Mouse (Mus musculus): ENCODE measurements around the gene Supt4a.

DNA sequence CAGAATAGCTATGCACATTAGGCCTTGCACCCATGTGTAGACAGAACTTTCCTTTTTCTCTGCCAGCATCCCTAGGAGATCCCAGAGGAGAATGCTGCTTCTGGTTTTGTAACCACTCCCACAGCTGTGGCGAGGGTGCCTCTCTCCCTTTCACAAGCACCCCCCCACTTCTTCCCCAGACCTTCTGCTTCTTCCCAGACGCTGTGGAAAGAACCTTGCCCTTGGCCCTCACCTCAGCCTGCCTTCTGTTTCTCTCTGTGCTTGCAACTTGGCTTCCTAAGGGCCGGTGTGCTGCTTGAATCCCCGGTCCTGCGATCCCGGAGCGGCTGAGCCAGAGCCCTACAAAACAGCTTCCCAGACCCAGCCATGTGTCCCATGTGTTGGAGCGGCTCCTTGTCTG lies 13.7 kb downstream of the Supt4a start:
- no peak for TF ChIP-seq GATA1 (IDR thresholded peaks at IDR 0.05; ENCODE audit: borderline replicate concordance, low read length)
- no peak for TF ChIP-seq FLI1 (IDR thresholded peaks at IDR 0.05; ENCODE audit: low read length)

Data from megakaryocyte, embryonic 14.5 days (primary cell).